Mouse (Mus musculus) olfactory bulb, adult 2 months (tissue): ENCODE results near the gene Olfr223.

Source experiments
- CTCF ChIP-seq: fragments of 200-500 bp; IDR thresholded peaks from 2 replicates; pipeline ENCODE4 v1.5.1; 2012; ENCODE audit warnings: low read depth, mild to moderate bottlenecking, low read length, moderate library complexity; ENCODE audit not compliant: insufficient read depth
- POLR2A ChIP-seq: fragments of 200-500 bp; IDR thresholded peaks from 2 replicates; pipeline ENCODE4 v1.6.1; 2012; ENCODE audit warnings: mild to moderate bottlenecking, low read depth, low read length, moderate library complexity; ENCODE audit not compliant: insufficient read depth

DNA sequence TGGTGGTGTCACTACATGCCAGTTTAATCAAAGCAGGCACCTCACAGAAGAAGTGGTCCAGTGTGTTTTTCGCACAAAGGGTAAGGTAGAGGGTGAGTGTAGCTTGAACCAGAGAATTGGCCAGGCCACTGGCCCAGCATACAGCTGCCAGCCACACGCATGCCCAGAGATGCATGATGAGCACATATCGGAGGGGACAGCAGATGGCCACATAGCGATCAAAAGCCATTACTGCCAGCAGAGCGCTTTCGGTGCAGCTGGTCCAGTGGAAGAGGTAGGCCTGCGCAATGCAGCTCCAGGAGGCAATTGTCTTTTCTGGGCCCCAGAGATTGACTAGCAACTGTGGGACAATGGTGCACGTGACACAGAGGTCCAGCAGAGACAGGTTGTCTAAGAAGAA, 3.6 kb downstream of the Olfr223 start:
- TF ChIP-seq CTCF: no peak
- TF ChIP-seq POLR2A: no peak
